Mouse (Mus musculus): ENCODE results near the gene Cst13.

Cst13 gene

GRCm38 (mm10) chr2:148874617-148875334 is 54.9 kb downstream of the Cst13 start:
- no peak for DNase-seq (ENCODE audit: low read depth, low spot score)

DNA sequence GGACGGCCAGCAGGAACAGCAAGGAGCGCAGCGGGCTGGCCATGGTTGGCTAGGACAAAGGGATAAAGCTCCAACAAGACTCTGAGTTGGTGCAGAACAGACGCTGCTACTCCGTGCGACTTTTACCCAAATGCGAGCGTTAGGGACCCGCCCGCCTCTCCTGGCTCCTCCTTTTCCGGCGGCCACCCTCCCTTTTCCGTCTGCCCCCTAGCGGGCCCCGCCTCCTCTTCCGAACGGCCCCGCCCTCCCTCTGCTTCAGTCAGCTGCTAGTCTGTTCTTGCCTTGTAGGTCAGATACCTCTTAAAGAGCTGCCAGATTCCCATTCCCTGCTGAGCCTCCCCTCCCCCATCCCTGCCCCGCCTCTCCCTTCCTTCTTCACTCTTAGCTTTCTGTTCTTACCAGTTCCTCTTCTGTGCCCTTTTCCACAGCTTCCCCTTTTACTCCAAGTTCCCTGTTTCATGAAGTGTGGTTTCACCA is 55.5 kb downstream of the Cst13 start, which contains the start of gene Cst3:
Gene Cst3, minus strand, starts transcription at position 358 of the 477 bp plus-strand sequence.
- no peak for DNase-seq (ENCODE audit: low read depth, low spot score)

GRCm38 (mm10) chr2:148877016-148877770 is 57.3 kb downstream of the Cst13 start:
- DNase-seq (ENCODE audit: low read depth, low spot score): no peak

DNA sequence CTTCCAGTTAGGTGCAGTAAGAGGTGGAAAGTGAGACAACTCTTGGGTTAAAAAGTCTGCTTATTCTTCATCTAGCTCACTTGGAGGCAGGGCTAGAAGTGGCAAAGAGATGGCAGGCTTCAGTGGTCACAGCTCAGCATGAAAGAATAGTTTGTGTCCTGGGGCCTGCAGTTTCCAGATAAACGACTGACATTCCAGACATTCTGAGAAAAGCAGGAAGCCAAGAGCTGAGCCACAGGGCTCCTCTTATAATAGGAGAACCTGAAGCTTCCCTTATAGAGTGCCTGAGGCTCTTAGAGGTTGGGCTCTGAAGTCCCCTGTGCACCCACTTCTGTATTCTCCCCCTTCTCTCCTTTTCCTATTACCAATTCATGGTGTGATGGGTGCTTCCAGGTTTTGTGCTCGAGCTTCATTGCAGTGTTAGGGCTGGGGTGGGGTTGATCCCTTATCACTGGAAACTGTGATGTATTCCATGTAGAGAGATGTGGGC is 58.8 kb downstream of the Cst13 start:
- DNase-seq (ENCODE audit: low read depth, low spot score): no peak

- no peak for DNase-seq (ENCODE audit: low read depth, low spot score)
Observed at GRCm38 (mm10) chr2:148879199-148879598, 59.3 kb downstream of the Cst13 start.

All from brain, embryonic 18.5 days (tissue).